Mouse (Mus musculus): ENCODE measurements around the gene Aldob.
"Not testable (repeated sequence)": the region's sequence is repeated elsewhere in the genome, so short reads cannot be mapped to it uniquely, and the experiment has no call there.

- TF ChIP-seq CTCF (IDR thresholded peaks at IDR 0.05; ENCODE audit: low read depth); EP300 (optimal IDR thresholded peaks at IDR 0.05): not testable (repeated sequence)
Measured at GRCm38 (mm10) chr4:49510236-49510835, 39.0 kb downstream of the Aldob start.

Measured in stomach, postnatal 0 days (tissue).